Mouse (Mus musculus) erythroblast, embryonic 14.5 days (primary cell): Measurements from ENCODE around the gene Cx3cl1.

Source experiments
- GATA1 ChIP-seq: IDR thresholded peaks from 2 replicates; pipeline ENCODE4 v1.6.1; 2012; ENCODE audit warnings: low read length, inconsistent platforms, mixed read lengths
- TAL1 ChIP-seq: IDR thresholded peaks from 3 replicates; pipeline ENCODE4 v1.6.1; 2012; ENCODE audit warnings: low read length, inconsistent platforms, mixed read lengths

- TF ChIP-seq GATA1 (no peak), TAL1 (no peak)
Observed at GRCm38 (mm10) chr8:94825170-94825569, 53.4 kb downstream of the Cx3cl1 start.
